Mouse (Mus musculus) embryo, embryonic 10.5 days (tissue): ENCODE data around the gene Eci1.
A peak's percentile ranks its signal among the peaks of the same experiment; 100 is the strongest.
"Not testable (repeated sequence)": the region's sequence is repeated elsewhere in the genome, so short reads cannot be mapped to it uniquely, and the experiment has no call there.

Experiments used
- DNase-seq: peaks from one replicate; pipeline ENCODE4 v3.0.0-alpha.2; 2015; ENCODE audit warnings: low spot score

Gene Eci1

DNA sequence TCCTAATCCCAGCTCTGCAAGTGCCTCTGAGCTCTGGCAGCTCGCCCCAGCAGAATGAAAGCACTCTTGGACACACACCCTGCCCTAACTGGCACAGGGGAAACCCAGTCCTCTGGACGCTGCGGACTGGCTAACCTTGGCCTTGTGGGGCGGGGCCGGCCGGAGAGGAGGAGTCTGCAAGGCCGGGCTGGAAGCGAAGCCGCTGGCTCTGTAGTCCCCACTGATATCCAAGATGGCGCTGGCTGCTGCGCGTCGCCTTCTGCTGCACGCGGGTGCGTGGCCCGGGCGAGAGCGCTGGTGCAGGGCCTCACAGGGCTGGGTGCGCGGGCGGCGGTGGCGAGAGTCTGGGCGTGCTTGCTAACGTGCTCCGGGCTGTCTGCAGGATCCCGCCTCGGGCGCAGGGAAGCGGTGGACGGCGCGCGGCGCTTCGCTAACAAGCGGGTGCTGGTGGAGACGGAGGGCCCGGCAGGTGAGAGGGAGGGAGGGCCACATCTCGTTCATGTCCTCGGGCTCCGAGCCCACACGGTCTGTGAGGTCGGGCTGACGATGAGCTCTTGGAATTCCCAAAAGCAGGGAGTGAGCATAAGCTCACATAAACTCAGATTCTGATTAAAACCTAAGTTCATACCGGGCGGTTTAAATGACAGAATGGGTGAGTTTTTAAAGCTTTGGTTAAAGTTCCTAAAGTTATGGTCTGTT is at the start of gene Eci1:
Eci1 (plus strand) TSS at position 171 of the 699 bp plus-strand sequence.
- peak; percentile 96 for DNase-seq

GRCm38 (mm10) chr17:24378496-24378895 is 47.9 kb upstream of the Eci1 start:
- no peak for DNase-seq

DNA sequence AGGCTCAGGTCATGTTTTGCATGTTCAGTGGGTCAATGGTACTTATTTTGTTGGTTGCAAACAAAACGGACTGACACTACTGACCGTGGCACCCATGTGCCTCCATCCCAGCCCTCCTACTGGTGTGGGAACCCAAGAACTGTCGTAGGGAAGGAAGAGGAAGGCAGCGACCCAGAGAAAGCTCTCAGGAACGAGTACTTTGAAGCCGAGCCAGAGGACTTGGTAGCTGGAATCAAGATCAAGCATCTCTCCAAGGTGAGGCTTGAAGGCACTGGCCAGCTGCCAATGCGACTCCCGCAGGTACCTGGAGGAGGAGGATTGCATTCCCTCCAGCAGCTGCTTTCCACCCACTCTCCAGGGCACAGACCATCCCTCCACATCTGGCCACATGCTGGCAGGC is 42.7 kb upstream of the Eci1 start:
- no peak for DNase-seq

GRCm38 (mm10) chr17:24388711-24389110 is 37.7 kb upstream of the Eci1 start:
- DNase-seq: no peak

GRCm38 (mm10) chr17:24389865-24390264 is 36.6 kb upstream of the Eci1 start:
- DNase-seq: peak; percentile 73

- DNase-seq: peak; percentile 35
These were observed 35.3 kb upstream of the Eci1 start for GRCm38 (mm10) chr17:24391149-24391548.

- DNase-seq: no peak
These were observed 32.9 kb upstream of the Eci1 start for GRCm38 (mm10) chr17:24393527-24393926.

DNA sequence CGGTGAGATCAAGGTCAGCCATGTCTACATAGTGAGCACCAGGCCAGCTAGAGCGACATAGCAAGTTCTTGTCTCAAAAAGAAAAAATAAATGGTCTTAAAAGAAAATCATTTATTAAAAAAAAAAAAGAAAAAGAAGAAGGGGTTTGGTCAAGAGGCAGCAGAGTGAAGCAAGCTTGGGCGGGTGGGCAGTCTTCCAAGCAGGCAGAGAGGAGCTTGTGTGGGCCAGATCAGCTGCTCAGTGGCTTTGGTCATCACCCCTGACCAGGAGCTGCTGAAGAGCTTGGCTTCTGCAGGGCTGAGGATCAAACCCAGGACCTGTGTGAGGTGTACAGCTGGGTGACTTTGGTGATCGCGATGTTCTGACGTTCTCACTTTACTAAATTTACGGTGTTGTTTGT is 32.0 kb upstream of the Eci1 start:
- DNase-seq: no peak

DNA sequence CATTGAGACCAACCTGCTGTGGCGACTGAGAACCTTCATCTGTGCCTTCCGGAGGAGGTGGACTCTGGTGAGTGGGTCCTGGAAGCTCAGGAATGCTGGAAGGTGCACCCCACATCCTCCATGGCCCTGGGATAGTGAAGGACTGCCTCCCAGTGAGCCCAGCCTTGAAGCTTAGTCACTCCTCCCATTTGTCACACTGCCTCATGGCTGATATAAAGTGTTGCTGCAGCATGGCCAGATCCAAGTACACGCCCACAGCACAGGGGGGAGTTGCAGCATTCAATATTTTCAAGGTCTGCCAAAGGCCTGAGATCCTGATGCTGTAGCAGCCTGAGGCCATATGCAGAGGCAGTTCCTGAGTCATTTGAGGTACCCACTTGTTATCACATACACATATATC is 24.1 kb upstream of the Eci1 start:
- DNase-seq: no peak

DNA sequence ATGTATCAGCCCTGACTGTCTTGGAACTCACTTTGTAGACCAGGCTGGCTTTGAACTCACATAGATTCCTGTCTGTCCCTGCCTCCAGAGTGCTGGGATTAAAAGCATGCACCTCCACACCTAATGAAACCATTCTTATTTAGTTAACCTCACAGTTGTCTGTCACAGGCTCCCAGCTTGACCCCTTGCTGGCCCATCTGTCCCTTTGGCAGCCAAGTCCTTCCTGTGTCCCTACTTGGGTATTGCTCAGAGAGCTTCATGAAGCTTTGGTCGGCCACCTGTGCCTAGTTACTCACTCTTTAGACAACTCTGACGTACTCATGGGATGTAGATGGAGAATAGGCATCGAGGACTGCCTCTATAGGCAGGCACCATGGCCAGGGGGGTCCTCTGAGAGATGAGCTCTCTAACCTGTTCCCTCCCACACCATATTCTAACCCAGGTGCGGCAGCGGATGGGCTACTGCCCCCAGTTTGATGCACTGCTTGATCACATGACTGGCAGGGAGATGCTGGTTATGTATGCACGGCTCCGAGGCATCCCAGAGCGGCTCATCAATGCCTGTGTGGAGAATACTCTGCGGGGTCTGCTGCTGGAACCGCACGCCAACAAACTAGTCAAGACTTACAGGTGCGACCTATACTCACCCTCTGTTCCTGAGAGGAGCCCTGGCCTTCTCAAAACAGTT is 19.2 kb upstream of the Eci1 start:
- DNase-seq: no peak

DNA sequence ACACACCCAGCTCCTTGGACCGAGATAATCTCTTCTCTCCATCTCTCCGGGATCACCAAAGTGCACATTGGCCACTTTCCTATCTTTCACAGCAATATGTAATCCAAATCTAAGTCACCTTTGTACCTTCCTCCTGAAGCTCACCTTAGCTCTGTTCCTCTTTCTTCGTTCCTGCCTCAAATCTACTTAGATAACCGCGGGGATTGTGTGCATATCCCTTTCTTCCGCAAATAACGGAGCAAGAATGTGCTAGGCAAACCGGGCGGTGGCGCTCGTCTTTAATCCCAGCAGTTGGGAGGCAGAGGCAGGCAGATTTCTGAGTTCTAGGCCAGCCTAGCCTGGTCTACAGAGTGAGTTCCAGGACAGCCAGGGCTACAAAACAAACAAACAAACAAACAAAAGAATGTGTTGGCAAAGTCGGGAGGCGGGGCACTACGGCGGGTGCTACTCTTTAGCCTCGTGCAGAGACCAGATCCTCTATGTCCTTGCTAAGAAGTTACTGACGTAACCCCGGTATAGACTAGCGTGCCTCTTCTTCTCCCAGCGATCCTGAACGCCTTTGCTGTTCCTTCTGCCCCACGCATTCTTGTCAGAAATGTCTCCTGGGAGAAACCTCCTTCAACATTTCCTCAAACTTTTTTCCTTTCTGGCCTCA is 12.8 kb upstream of the Eci1 start:
- DNase-seq: no peak

GRCm38 (mm10) chr17:24414230-24414976 is 12.0 kb upstream of the Eci1 start, which contains the start of gene Rnps1:
Gene Rnps1, plus strand, starts transcription at chr17:24414565.
- peak; percentile 99 for DNase-seq

DNA sequence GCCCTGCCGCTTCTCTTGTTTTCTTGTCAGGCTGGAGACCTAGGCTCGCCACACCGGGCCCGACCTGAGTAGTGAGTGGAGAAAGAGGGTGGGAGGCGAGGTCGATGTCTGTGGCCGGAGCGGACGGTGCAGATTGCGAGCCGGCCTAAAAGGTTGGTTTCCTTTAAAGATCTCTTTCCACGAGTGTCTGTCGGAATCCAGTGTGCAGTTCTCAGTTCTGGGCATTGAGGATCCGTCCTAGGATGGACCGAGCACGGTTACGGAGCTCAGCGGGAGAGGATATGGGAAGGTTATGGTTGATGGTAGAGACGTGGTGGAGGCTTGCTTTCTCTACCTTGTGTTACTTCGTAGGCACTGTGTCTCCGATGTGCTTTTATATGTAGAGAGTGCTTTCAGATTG is 11.4 kb upstream of the Eci1 start:
- no peak for DNase-seq

GRCm38 (mm10) chr17:24416051-24416652 is 10.3 kb upstream of the Eci1 start:
- no peak for DNase-seq

DNA sequence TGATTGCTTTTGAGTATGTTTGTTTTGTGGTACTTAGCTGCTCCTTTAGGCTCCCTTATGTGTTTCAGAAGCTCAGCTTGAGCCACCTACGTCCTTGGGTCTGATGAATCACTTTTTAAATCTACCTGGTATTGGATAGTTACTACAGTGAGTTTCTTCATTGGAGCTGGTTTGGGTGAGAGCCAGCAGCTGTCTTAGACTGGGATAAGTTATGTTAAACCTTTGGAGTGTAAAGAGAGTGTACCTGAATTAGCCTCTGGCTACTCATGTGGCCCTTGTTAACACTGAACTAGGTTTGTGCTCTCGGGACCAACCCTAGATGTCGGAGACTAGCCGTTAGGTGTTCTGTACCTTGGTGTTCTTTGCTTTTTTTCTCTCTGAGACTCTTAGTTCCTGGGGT is 3.3 kb upstream of the Eci1 start:
- no peak for DNase-seq

- no peak for DNase-seq
These were observed 2.0 kb upstream of the Eci1 start for GRCm38 (mm10) chr17:24424489-24424888.

GRCm38 (mm10) chr17:24425326-24425725 is 1.1 kb upstream of the Eci1 start:
- not testable (repeated sequence) for DNase-seq

- DNase-seq: no peak
These were observed 536 bp upstream of the Eci1 start for GRCm38 (mm10) chr17:24425905-24426304.

GRCm38 (mm10) chr17:24427170-24427557 is 723 bp downstream of the Eci1 start:
- no peak for DNase-seq

- DNase-seq: no peak
These were observed 3.0 kb downstream of the Eci1 start for GRCm38 (mm10) chr17:24429201-24429983.

DNA sequence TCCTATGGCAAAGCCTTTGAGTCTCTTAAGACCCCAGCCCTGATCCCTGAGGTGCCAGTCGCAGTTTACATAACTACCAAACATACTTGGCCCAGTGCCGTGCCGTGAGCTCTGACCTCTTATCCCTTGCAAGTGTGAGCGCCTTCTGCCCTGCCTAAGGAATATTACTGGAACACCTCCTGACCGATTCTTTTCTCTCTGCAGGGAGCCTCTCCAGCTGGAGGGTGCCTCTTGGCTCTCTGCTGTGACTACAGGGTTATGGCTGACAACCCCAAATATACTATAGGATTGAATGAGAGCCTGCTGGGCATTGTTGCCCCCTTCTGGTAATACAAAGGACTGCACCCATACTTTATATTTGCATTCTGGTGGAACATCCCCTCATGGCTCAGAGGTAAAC is 10.6 kb downstream of the Eci1 start:
- DNase-seq: peak; percentile 76
